Mouse (Mus musculus) small intestine, adult 2 months (tissue): Measurements from ENCODE around the gene Cox20. TPM values are rescaled to one million over a fixed set of nuclear protein-coding genes. Genes with fewer than 3 reads are reported as not detected.

ENCODE experiments used
- H3K27ac ChIP-seq: fragments of 200-500 bp; 2 replicates; pipeline ENCODE4 v1.5.1; 2012; ENCODE audit warnings: low read depth, low read length, control low read depth, inconsistent platforms; ENCODE audit not compliant: insufficient read depth
- H3K27me3 ChIP-seq: fragments of 200-500 bp; 2 replicates; pipeline ENCODE4 v1.6.1; 2012; ENCODE audit warnings: mild to moderate bottlenecking, moderate library complexity, low read length, inconsistent platforms; ENCODE audit not compliant: control insufficient read depth, insufficient read depth
- H3K36me3 ChIP-seq: fragments of 200-500 bp; 2 replicates; pipeline ENCODE4 v1.6.1; 2012; ENCODE audit warnings: mild to moderate bottlenecking, low read length, control low read depth, inconsistent platforms; ENCODE audit not compliant: control insufficient read depth, insufficient read depth
- H3K4me1 ChIP-seq: fragments of 200-500 bp; 2 replicates; pipeline ENCODE4 v1.6.1; 2012; ENCODE audit warnings: low read length, inconsistent platforms, mixed read lengths; ENCODE audit not compliant: control insufficient read depth, insufficient read depth, insufficient read length
- H3K4me3 ChIP-seq: fragments of 200-500 bp; 2 replicates; pipeline ENCODE4 v1.5.1; 2012; ENCODE audit warnings: low read depth, mild to moderate bottlenecking, control low read depth, inconsistent platforms, low read length, moderate library complexity
- CTCF ChIP-seq: fragments of 200-500 bp; IDR thresholded peaks from 2 replicates; pipeline ENCODE4 v1.5.1; 2012; ENCODE audit warnings: low read depth, mild to moderate bottlenecking, control low read depth, inconsistent platforms, low read length, moderate library complexity, mixed read lengths; ENCODE audit not compliant: insufficient replicate concordance, insufficient read length; ENCODE audit errors: extremely low read depth
- POLR2A ChIP-seq: fragments of 200-500 bp; IDR thresholded peaks from 2 replicates; pipeline ENCODE4 v1.6.1; 2012; ENCODE audit warnings: low read depth, mild to moderate bottlenecking, control low read depth, inconsistent platforms, low read length, moderate library complexity
- WGBS: fragments of 180-500 bp; shearing (Covaris S2); methylation state at CpG from one replicate; pipeline ENCODE4 v1.1.7; 2018; 5-methylcytosine and 5-hydroxymethylcytosine counted together
- polyA plus RNA-seq: library from polyadenylated mRNA; depleted of rRNA; stranded (reverse); fragments of >200 nt; gene quantifications from 2 replicates; pipeline ENCODE4 v1.2.3, GENCODE M21; 2012

Gene Cox20
- polyA plus RNA-seq, 1 experiment = 5.3 TPM

- H3K27ac ChIP-seq = peak overlapping the region; percentile 100
- no peak overlapping the region for H3K4me3 ChIP-seq
- 7% methylated on average over 8 of the region's 8 CpGs for WGBS
- TF ChIP-seq POLR2A (no peak), CTCF (no peak)
- peaks cover 35% of the 10 kb centered on the region for H3K36me3 ChIP-seq
- H3K27me3 ChIP-seq = no peaks in the 10 kb centered on the region
- H3K4me1 ChIP-seq = peaks cover 13% of the 10 kb centered on the region
These were observed 1.2 kb downstream of the Cox20 start for GRCm38 (mm10) chr1:178320038-178320722.

- H3K36me3 ChIP-seq = peaks cover 37% of the 10 kb centered on the region
- no peaks in the 10 kb centered on the region for H3K27me3 ChIP-seq
- TF ChIP-seq POLR2A = no peak
- TF ChIP-seq CTCF = no peak
- H3K27ac ChIP-seq = peak overlapping the region; percentile 100; the same call in 1 of the 2 replicates
- H3K4me3 ChIP-seq = no peak overlapping the region
- WGBS = 16% methylated on average over 5 of the region's 5 CpGs
- H3K4me1 ChIP-seq = peaks cover 12% of the 10 kb centered on the region; the same call in 1 of the 2 replicates
These were observed 2.0 kb downstream of the Cox20 start for GRCm38 (mm10) chr1:178320723-178321590.

- Histone ChIP-seq H3K4me1 (peaks cover 9% of the 10 kb centered on the region; the same call in 1 of the 2 replicates), H3K27ac (no peak overlapping the region), H3K4me3 (no peak overlapping the region), H3K27me3 (no peaks in the 10 kb centered on the region), H3K36me3 (peaks cover 41% of the 10 kb centered on the region)
- TF ChIP-seq CTCF (no peak), POLR2A (no peak)
- 49% methylated on average over 4 of the region's 4 CpGs for WGBS
These were observed 2.9 kb downstream of the Cox20 start for GRCm38 (mm10) chr1:178321730-178322357.

GRCm38 (mm10) chr1:178323235-178323634 lies 4.3 kb downstream of the Cox20 start:
- Histone ChIP-seq H3K27me3 (no peaks in the 10 kb centered on the region), H3K4me3 (no peak overlapping the region), H3K36me3 (peaks cover 49% of the 10 kb centered on the region), H3K4me1 (peaks cover 9% of the 10 kb centered on the region; the same call in 1 of the 2 replicates), H3K27ac (no peak overlapping the region)
- whole genome bisulfite sequencing = 72% methylated on average over 1 of the region's 1 CpGs
- TF ChIP-seq POLR2A (no peak), CTCF (no peak)

GRCm38 (mm10) chr1:178324568-178324967 lies 5.6 kb downstream of the Cox20 start:
- no peaks in the 10 kb centered on the region for H3K27me3 ChIP-seq
- TF ChIP-seq POLR2A (no peak), CTCF (no peak)
- H3K4me3 ChIP-seq = no peak overlapping the region
- no peak overlapping the region for H3K27ac ChIP-seq
- H3K36me3 ChIP-seq = peaks cover 54% of the 10 kb centered on the region
- H3K4me1 ChIP-seq = peaks cover 9% of the 10 kb centered on the region; the same call in 1 of the 2 replicates
- WGBS = 85% methylated on average over 1 of the region's 1 CpGs

- WGBS = 61% methylated on average over 1 of the region's 1 CpGs
- Histone ChIP-seq H3K27me3 (no peaks in the 10 kb centered on the region), H3K36me3 (peaks cover 59% of the 10 kb centered on the region), H3K27ac (no peak overlapping the region), H3K4me3 (no peak overlapping the region), H3K4me1 (peaks cover 5% of the 10 kb centered on the region; the same call in 1 of the 2 replicates)
- no peak for TF ChIP-seq POLR2A
- TF ChIP-seq CTCF = no peak
These were observed 7.4 kb downstream of the Cox20 start for GRCm38 (mm10) chr1:178326357-178326756.
